ENCODE assay signal across 7 mouse cellular contexts in the genomic region with DNA sequence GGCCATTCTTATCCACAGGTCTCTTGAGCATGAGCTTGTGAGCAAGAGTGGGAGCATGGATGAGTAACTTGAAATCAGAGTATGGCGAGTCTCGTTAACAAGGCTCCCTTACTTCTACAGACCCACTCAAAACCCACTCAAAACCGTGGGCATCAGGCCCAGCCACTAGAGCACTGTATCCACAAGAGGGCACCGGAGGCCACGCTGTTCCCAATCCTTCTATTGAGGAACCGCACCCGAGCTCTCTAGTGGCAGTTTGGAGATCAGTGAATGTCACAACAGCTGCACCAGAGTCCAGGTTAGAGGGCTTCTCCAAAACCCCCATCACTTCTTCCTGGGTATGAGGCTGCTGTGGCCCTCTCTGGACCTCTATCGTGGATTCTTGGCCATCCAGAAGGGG. TPM values are rescaled to one million over a fixed set of nuclear protein-coding genes. Genes with fewer than 3 reads are reported as not detected.
A peak's percentile ranks its signal among the peaks of the same experiment; 100 is the strongest.
DNase-seq lines count a peak whose midpoint lies in the region; ATAC-seq and TF ChIP-seq lines count a peak whose summit lies in the region.

No protein-coding gene starts in this region.

- peak; percentile 59 for ATAC-seq in common myeloid progenitor, adult 5-6 weeks (replicated peaks; ENCODE audit: low read depth, poor library complexity, severe bottlenecking)
- ATAC-seq in heart, embryonic 16.5 days (replicated peaks; ENCODE audit: extremely low read depth, insufficient read depth, low FRiP score) = 0 out of 2 replicates have a peak, but pooled peaks have one; percentile 35
- ATAC-seq in megakaryocyte, adult 5-6 weeks (ENCODE audit: poor library complexity, severe bottlenecking) = peak; percentile 40; the same call in 1 of the 2 replicates

- H3ac ChIP-seq in C2C12 (ENCODE audit: control insufficient read depth, insufficient read length, low read depth) = no peak overlapping the region

- no peak overlapping the region for H3K4me2 ChIP-seq in heart, embryonic 16.5 days (ENCODE audit: low read depth, low read length)

- no peaks in the 10 kb centered on the region for H3K9me3 ChIP-seq in heart, embryonic 16.5 days (replicated peaks; ENCODE audit: control insufficient read depth, low read length)

- H3K9ac ChIP-seq in heart, embryonic 16.5 days (ENCODE audit: low read length) = no peak overlapping the region

- no peaks in the 10 kb centered on the region for H3K79me2 ChIP-seq in C2C12 (ENCODE audit: control insufficient read depth, insufficient read depth)

- DNase-seq in ES-CJ7 (ENCODE audit: low read depth, low spot score) = peak; percentile 49
- peak; percentile 20 for DNase-seq in layer of hippocampus, adult 9-10 months (ENCODE audit: low spot score)
- peak; percentile 16 for DNase-seq in telencephalon, adult 2 months (ENCODE audit: low read depth, low spot score)

- H3K4me3 ChIP-seq in C2C12 (ENCODE audit: insufficient read depth, poor library complexity, severe bottlenecking) = no peak overlapping the region
- H3K4me3 ChIP-seq in heart, embryonic 16.5 days (ENCODE audit: low read length) = no peak overlapping the region

- H3K36me3 ChIP-seq in C2C12 (ENCODE audit: control insufficient read depth, insufficient read depth) = no peaks in the 10 kb centered on the region
- no peaks in the 10 kb centered on the region for H3K36me3 ChIP-seq in heart, embryonic 16.5 days (ENCODE audit: control insufficient read depth, insufficient read depth)

- TF ChIP-seq CTCF in C2C12 (IDR thresholded peaks at IDR 0.05; ENCODE audit: control insufficient read depth, insufficient read depth, insufficient read length) = peak; percentile 55

- 23% methylated on average over 8 of the region's 8 CpGs for WGBS in heart, embryonic 16.5 days

- no peaks in the 10 kb centered on the region for H3K79me3 ChIP-seq in C2C12 (ENCODE audit: low read depth)

- peaks cover 13% of the 10 kb centered on the region for H3K4me1 ChIP-seq in heart, embryonic 16.5 days (ENCODE audit: control insufficient read depth, insufficient read depth, low read length)

- H3K27ac ChIP-seq in heart, embryonic 16.5 days (ENCODE audit: low read length) = no peak overlapping the region

- peaks cover 41% of the 10 kb centered on the region for H3K27me3 ChIP-seq in C2C12 (ENCODE audit: control insufficient read depth, insufficient read depth, insufficient read length)
- H3K27me3 ChIP-seq in heart, embryonic 16.5 days (ENCODE audit: control insufficient read depth, insufficient read depth, low read length) = peaks cover 74% of the 10 kb centered on the region

TF ChIP-seq in C2C12, 6 proteins besides CTCF, POLR2A, EP300 and RAD21:
- no peak for TF ChIP-seq CEBPB (IDR thresholded peaks at IDR 0.05; ENCODE audit: low read depth)
- TF ChIP-seq FOSL1 (IDR thresholded peaks at IDR 0.05; ENCODE audit: insufficient read depth, low read length, poor library complexity, severe bottlenecking) = no peak
- no peak for TF ChIP-seq MYOD1 (IDR thresholded peaks at IDR 0.05; ENCODE audit: control insufficient read depth, insufficient read length, low read depth)
- TF ChIP-seq MYOG (IDR thresholded peaks at IDR 0.05; ENCODE audit: control insufficient read depth, extremely low read depth, insufficient read length) = no peak
- TF ChIP-seq MAX (IDR thresholded peaks at IDR 0.05) = no peak
- no peak for TF ChIP-seq USF1 (IDR thresholded peaks at IDR 0.05; ENCODE audit: low read depth)

RNA-seq across cellular contexts. Expression of a gene that starts 2.4 kb away (rescaled TPM):
- polyA plus RNA-seq in C2C12 (2012; fragmentation: generic; extraction: Trizol) = 0.25 TPM
- total RNA-seq in common myeloid progenitor, adult 5-6 weeks (2017) = not detected in 2 replicates
- 0.34 and 0.36 TPM in 2 replicates for polyA plus RNA-seq in heart, embryonic 16.5 days (2015; fragmentation: Nextera tagmentation; extraction: Ambion mirVana)
- 0.09 TPM in 1 of 2 replicates, not detected in the other for total RNA-seq in megakaryocyte, adult 5-6 weeks (2015)
- total RNA-seq in megakaryocyte, adult 5-6 weeks (2017) = 0.07 and 0.12 TPM in 2 replicates

RNA-seq across cellular contexts. Expression of a gene that starts 56.2 kb away (rescaled TPM):
- polyA plus RNA-seq in C2C12 (2012; fragmentation: generic; extraction: Trizol) = 4.6 TPM
- 139 and 145 TPM in 2 replicates for total RNA-seq in common myeloid progenitor, adult 5-6 weeks (2017)
- polyA plus RNA-seq in heart, embryonic 16.5 days (2015; fragmentation: Nextera tagmentation; extraction: Ambion mirVana) = 9.7 and 12.1 TPM in 2 replicates
- 111 and 122 TPM in 2 replicates for total RNA-seq in megakaryocyte, adult 5-6 weeks (2015)
- 145 and 157 TPM in 2 replicates for total RNA-seq in megakaryocyte, adult 5-6 weeks (2017)
